Mouse (Mus musculus) limb, embryonic 14.5 days (tissue): ENCODE data around the gene Lrba. TPM values are rescaled to one million over a fixed set of nuclear protein-coding genes. Genes with fewer than 3 reads are reported as not detected.
A peak's percentile ranks its signal among the peaks of the same experiment; 100 is the strongest.

Experiments used
- ATAC-seq: fragments of 200-750 bp; cut with Nextera tagmentation; 2 replicates; pipeline ENCODE4 v1.8.0; 2017; ENCODE audit warnings: low read depth, moderate number of reproducible peaks, moderate TSS enrichment; ENCODE audit not compliant: low FRiP score
- DNase-seq: peaks from one replicate; pipeline ENCODE4 v3.0.0-alpha.2; 2015; ENCODE audit warnings: low spot score
- H3K27ac ChIP-seq: fragments of 300-500 bp; sonication (generic); replicated peaks from 2 replicates; pipeline ENCODE4 v1.5.1; 2014; ENCODE audit warnings: low read depth, mild to moderate bottlenecking, low read length, moderate library complexity, mixed read lengths
- H3K27me3 ChIP-seq: fragments of 300-500 bp; sonication (generic); 2 replicates; pipeline ENCODE4 v1.6.1; 2014; ENCODE audit warnings: low read length, mixed read lengths; ENCODE audit not compliant: control insufficient read depth, insufficient read depth
- H3K36me3 ChIP-seq: fragments of 300-500 bp; sonication (generic); 2 replicates; pipeline ENCODE4 v1.6.1; 2014; ENCODE audit warnings: mild to moderate bottlenecking, low read length, moderate library complexity, mixed read lengths; ENCODE audit not compliant: control insufficient read depth, insufficient read depth
- H3K4me1 ChIP-seq: fragments of 300-500 bp; sonication (generic); 2 replicates; pipeline ENCODE4 v1.6.1; 2014; ENCODE audit warnings: antibody characterized with exemption, low read length, mixed read lengths; ENCODE audit not compliant: control insufficient read depth, insufficient read depth
- H3K4me2 ChIP-seq: fragments of 300-500 bp; sonication (generic); replicated peaks from 2 replicates; pipeline ENCODE4 v1.6.1; 2014; ENCODE audit warnings: low read depth, mild to moderate bottlenecking, low read length, moderate library complexity; ENCODE audit not compliant: severe bottlenecking
- H3K4me3 ChIP-seq: fragments of 300-500 bp; sonication (generic); replicated peaks from 2 replicates; pipeline ENCODE4 v1.5.1; 2014; ENCODE audit warnings: low read length
- H3K9ac ChIP-seq: fragments of 300-500 bp; sonication (generic); 2 replicates; pipeline ENCODE4 v1.6.1; 2014; ENCODE audit warnings: mild to moderate bottlenecking, low read depth, low read length, moderate library complexity; ENCODE audit not compliant: severe bottlenecking
- H3K9me3 ChIP-seq: fragments of 300-500 bp; sonication (generic); 2 replicates; pipeline ENCODE4 v1.6.1; 2016; ENCODE audit warnings: low read length; ENCODE audit not compliant: control insufficient read depth
- POLR2A ChIP-seq: fragments of 200-500 bp; IDR thresholded peaks from 2 replicates; pipeline ENCODE4 v1.8.0; 2012; ENCODE audit warnings: inconsistent platforms, mild to moderate bottlenecking, moderate library complexity, borderline replicate concordance; ENCODE audit not compliant: insufficient read depth, insufficient read length; ENCODE audit errors: extremely low read depth
- WGBS: fragments of 180-500 bp; shearing (Covaris S2); extraction: QIAGEN DNeasy Blood & Tissue Kit; methylation state at CpG from one replicate; pipeline ENCODE4 v1.1.7; 2014; 5-methylcytosine and 5-hydroxymethylcytosine counted together
- polyA plus RNA-seq, 2 experiments: library from polyadenylated mRNA; depleted of rRNA in 1 of 2; stranded (reverse) in 1 of 2; unstranded in 1 of 2; fragments of >200 nt; fragmentation: Nextera tagmentation in 1 of 2; extraction: Ambion mirVana in 1 of 2; gene quantifications; 2 replicates each; pipeline versions ENCODE4 v1.2.1 to v1.2.3; 2012 to 2014

Lrba gene
- polyA plus RNA-seq, 2 experiments, result 8.9 to 13.6 TPM

- ATAC-seq, result no peak
- 31% methylated on average over 13 of the region's 13 CpGs for WGBS
Measured at GRCm38 (mm10) chr3:86818001-86818585, 593.6 kb downstream of the Lrba start.

GRCm38 (mm10) chr3:86819372-86819771 is 594.9 kb downstream of the Lrba start:
- Histone ChIP-seq H3K27me3 (no peaks in the 10 kb centered on the region), H3K9ac (no peak overlapping the region), H3K9me3 (no peaks in the 10 kb centered on the region), H3K4me2 (no peak overlapping the region), H3K36me3 (no peaks in the 10 kb centered on the region), H3K4me3 (no peak overlapping the region), H3K27ac (no peak overlapping the region), H3K4me1 (peaks cover 15% of the 10 kb centered on the region)
- DNase-seq, result no peak
- ATAC-seq, result no peak
- TF ChIP-seq POLR2A, result no peak
- WGBS, result 91% methylated on average over 6 of the region's 6 CpGs

More at GRCm38 (mm10) chr3:86818001-86818585, 593.6 kb downstream of the Lrba start:
- DNase-seq, result no peak
- Histone ChIP-seq H3K36me3 (no peaks in the 10 kb centered on the region), H3K9ac (no peak overlapping the region), H3K4me2 (0 out of 2 replicates have a peak overlapping the region, but pooled peaks have one; percentile 13), H3K27me3 (no peaks in the 10 kb centered on the region), H3K4me1 (peaks cover 15% of the 10 kb centered on the region), H3K4me3 (no peak overlapping the region), H3K27ac (0 out of 2 replicates have a peak overlapping the region, but pooled peaks have one; percentile 26), H3K9me3 (no peaks in the 10 kb centered on the region)
- no peak for TF ChIP-seq POLR2A

- H3K4me1 ChIP-seq, result peaks cover 15% of the 10 kb centered on the region
- ATAC-seq (no peak), DNase-seq (no peak)
- no peaks in the 10 kb centered on the region for H3K27me3 ChIP-seq
- H3K9ac ChIP-seq, result no peak overlapping the region
- no peak for TF ChIP-seq POLR2A
- no peaks in the 10 kb centered on the region for H3K36me3 ChIP-seq
- H3K4me2 ChIP-seq, result no peak overlapping the region
- WGBS, result 35% methylated on average over 10 of the region's 10 CpGs
- no peak overlapping the region for H3K4me3 ChIP-seq
- H3K9me3 ChIP-seq, result no peaks in the 10 kb centered on the region
- no peak overlapping the region for H3K27ac ChIP-seq
Measured at GRCm38 (mm10) chr3:86820344-86820743, 595.9 kb downstream of the Lrba start.

GRCm38 (mm10) chr3:86821383-86821782 is 596.9 kb downstream of the Lrba start:
- H3K27me3 ChIP-seq, result no peaks in the 10 kb centered on the region
- H3K9me3 ChIP-seq, result no peaks in the 10 kb centered on the region
- H3K4me1 ChIP-seq, result peaks cover 15% of the 10 kb centered on the region
- H3K4me3 ChIP-seq, result no peak overlapping the region
- DNase-seq, result no peak
- no peak for TF ChIP-seq POLR2A
- H3K27ac ChIP-seq, result no peak overlapping the region
- ATAC-seq, result no peak
- 37% methylated on average over 3 of the region's 3 CpGs for WGBS
- H3K9ac ChIP-seq, result no peak overlapping the region
- no peak overlapping the region for H3K4me2 ChIP-seq
- H3K36me3 ChIP-seq, result no peaks in the 10 kb centered on the region

- no peak for DNase-seq
- Histone ChIP-seq H3K27ac (no peak overlapping the region), H3K4me3 (no peak overlapping the region), H3K4me2 (no peak overlapping the region), H3K4me1 (peaks cover 5% of the 10 kb centered on the region; the same call in 1 of the 2 replicates), H3K27me3 (no peaks in the 10 kb centered on the region), H3K9me3 (no peaks in the 10 kb centered on the region), H3K36me3 (no peaks in the 10 kb centered on the region), H3K9ac (no peak overlapping the region)
- no peak for ATAC-seq
- no peak for TF ChIP-seq POLR2A
- WGBS, result 88% methylated on average over 3 of the region's 3 CpGs
Measured at GRCm38 (mm10) chr3:86827506-86827905, 603.0 kb downstream of the Lrba start.

GRCm38 (mm10) chr3:86832115-86832514 is 607.6 kb downstream of the Lrba start:
- Histone ChIP-seq H3K4me1 (peaks cover 5% of the 10 kb centered on the region; the same call in 1 of the 2 replicates), H3K4me3 (no peak overlapping the region), H3K9ac (no peak overlapping the region), H3K36me3 (no peaks in the 10 kb centered on the region), H3K9me3 (no peaks in the 10 kb centered on the region), H3K27me3 (no peaks in the 10 kb centered on the region), H3K4me2 (no peak overlapping the region), H3K27ac (no peak overlapping the region)
- TF ChIP-seq POLR2A, result no peak
- WGBS, result 37% methylated on average over 8 of the region's 8 CpGs
- DNase-seq (no peak), ATAC-seq (no peak)

Other genes starting within 250 kb of the Lrba start
- gene Prss48, start 222.2 kb upstream of the Lrba start, polyA plus RNA-seq (2012; rRNA removed), result not detected in 2 replicates
- gene Prss48, start 222.2 kb upstream of the Lrba start, polyA plus RNA-seq (2014; fragmentation: Nextera tagmentation; extraction: Ambion mirVana), result not detected in 2 replicates
- 1,087 and 1,916 TPM in 2 replicates for gene Rps3a1, start 82.0 kb upstream of the Lrba start, polyA plus RNA-seq (2012; rRNA removed)
- gene Rps3a1, start 82.0 kb upstream of the Lrba start, polyA plus RNA-seq (2014; fragmentation: Nextera tagmentation; extraction: Ambion mirVana), result 1,503 and 1,577 TPM in 2 replicates